Mouse (Mus musculus) bone marrow macrophage, adult 2 months (primary cell): ENCODE data around the gene Ccnb3.

Experiments used
- CTCF ChIP-seq: IDR thresholded peaks from 2 replicates; pipeline ENCODE4 v1.5.1; 2012; ENCODE audit warnings: low read depth, mild to moderate bottlenecking, low read length, moderate library complexity
- POLR2A ChIP-seq: IDR thresholded peaks from 2 replicates; pipeline ENCODE4 v1.6.1; 2012; ENCODE audit warnings: mild to moderate bottlenecking, low read depth, low read length, borderline replicate concordance

DNA sequence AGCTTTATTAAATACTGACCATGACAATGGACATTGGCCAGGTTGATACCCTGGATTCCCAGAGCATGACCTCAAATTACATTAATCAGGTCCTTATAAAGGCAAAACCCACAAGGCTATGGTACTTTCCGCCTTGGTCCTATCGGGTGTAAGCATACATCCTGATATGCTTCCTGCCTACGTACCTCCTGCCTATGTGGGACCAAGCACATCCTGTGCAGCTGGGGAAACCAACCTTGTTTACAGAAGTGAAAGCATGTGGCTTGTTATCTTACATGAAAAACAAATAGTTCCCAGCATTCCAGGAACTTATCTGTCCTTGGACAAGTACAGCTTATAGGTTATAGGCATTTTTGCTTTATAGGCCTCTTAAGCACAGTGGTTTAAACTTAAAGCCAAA is 72.8 kb downstream of the Ccnb3 start:
- TF ChIP-seq POLR2A (no peak), CTCF (no peak)
